Mouse (Mus musculus) ES-Bruce4 (cell line): ENCODE results near the gene Slc24a2.

Experiments
- CTCF ChIP-seq: IDR thresholded peaks from one replicate; pipeline ENCODE4 v1.8.1; 2011; ENCODE audit warnings: low read depth, low read length
- EP300 ChIP-seq: IDR thresholded peaks from 2 replicates; pipeline ENCODE4 v1.6.1; 2011; ENCODE audit warnings: low read depth, low read length; ENCODE audit not compliant: insufficient read depth
- POLR2A ChIP-seq: IDR thresholded peaks from one replicate; pipeline ENCODE4 v1.8.1; 2011; ENCODE audit warnings: low read length; ENCODE audit not compliant: insufficient read depth

GRCm38 (mm10) chr4:87158053-87158452, 72.2 kb downstream of the Slc24a2 start:
- TF ChIP-seq EP300 (no peak), CTCF (no peak), POLR2A (no peak)
